Mouse (Mus musculus): ENCODE results near the gene Ubap1l. TPM values are rescaled to one million over a fixed set of nuclear protein-coding genes. Genes with fewer than 3 reads are reported as not detected.

Ubap1l gene
- polyA plus RNA-seq, 1 experiment from 2014 or later, result not detected

- Histone ChIP-seq H3K4me2 (ENCODE audit: low read length) (no peak overlapping the region), H3K27me3 (ENCODE audit: control insufficient read depth, insufficient read depth, low read length) (no peaks in the 10 kb centered on the region), H3K4me1 (ENCODE audit: control insufficient read depth in 2 of 2, insufficient read depth in 2 of 2, low read length in 2 of 2) (no peaks in the 10 kb centered on the region), H3K9ac (ENCODE audit: low read length) (no peak overlapping the region), H3K36me3 (ENCODE audit: control insufficient read depth, insufficient read depth, low read length) (no peaks in the 10 kb centered on the region), H3K9me3 (ENCODE audit: control insufficient read depth, low read length) (no peaks in the 10 kb centered on the region), H3K4me3 (ENCODE audit: control insufficient read depth in 1 of 2, insufficient read depth in 1 of 2, low read depth in 1 of 2, low read length in 2 of 2) (no peak overlapping the region), H3K27ac (replicated peaks in 1 of 2; ENCODE audit: control insufficient read depth in 1 of 2, insufficient read depth in 1 of 2, low read depth in 2 of 2, low read length in 2 of 2) (no peak overlapping the region)
- 66% methylated on average over 3 of the region's 3 CpGs for WGBS
- no peak for ATAC-seq (ENCODE audit: insufficient number of reproducible peaks, insufficient read depth, low FRiP score, low read depth)
Observed at GRCm38 (mm10) chr9:65411326-65411725, 50.5 kb downstream of the Ubap1l start.

GRCm38 (mm10) chr9:65417738-65418137 lies 56.9 kb downstream of the Ubap1l start:
- no peaks in the 10 kb centered on the region for H3K9me3 ChIP-seq (ENCODE audit: control insufficient read depth, low read length)
- H3K27ac ChIP-seq (replicated peaks in 1 of 2; ENCODE audit: control insufficient read depth in 1 of 2, insufficient read depth in 1 of 2, low read depth in 2 of 2, low read length in 2 of 2), result no peak overlapping the region
- no peak overlapping the region for H3K4me2 ChIP-seq (ENCODE audit: low read length)
- no peaks in the 10 kb centered on the region for H3K36me3 ChIP-seq (ENCODE audit: control insufficient read depth, insufficient read depth, low read length)
- H3K4me1 ChIP-seq (ENCODE audit: control insufficient read depth in 2 of 2, insufficient read depth in 2 of 2, low read length in 2 of 2), result no peaks in the 10 kb centered on the region
- H3K9ac ChIP-seq (ENCODE audit: low read length), result no peak overlapping the region
- H3K27me3 ChIP-seq (ENCODE audit: control insufficient read depth, insufficient read depth, low read length), result no peaks in the 10 kb centered on the region
- ATAC-seq (ENCODE audit: insufficient number of reproducible peaks, insufficient read depth, low FRiP score, low read depth), result no peak; the same call in 1 of the 2 replicates
- WGBS, result 28% methylated on average over 3 of the region's 3 CpGs
- no peak overlapping the region for H3K4me3 ChIP-seq (ENCODE audit: control insufficient read depth in 1 of 2, insufficient read depth in 1 of 2, low read depth in 1 of 2, low read length in 2 of 2)

- H3K27ac ChIP-seq (replicated peaks in 1 of 2; ENCODE audit: control insufficient read depth in 1 of 2, insufficient read depth in 1 of 2, low read depth in 2 of 2, low read length in 2 of 2), result no peak overlapping the region
- H3K4me1 ChIP-seq (ENCODE audit: control insufficient read depth in 2 of 2, insufficient read depth in 2 of 2, low read length in 2 of 2), result no peaks in the 10 kb centered on the region
- no peak overlapping the region for H3K4me2 ChIP-seq (ENCODE audit: low read length)
- H3K9me3 ChIP-seq (ENCODE audit: control insufficient read depth, low read length), result no peaks in the 10 kb centered on the region
- no peak overlapping the region for H3K9ac ChIP-seq (ENCODE audit: low read length)
- no peaks in the 10 kb centered on the region for H3K27me3 ChIP-seq (ENCODE audit: control insufficient read depth, insufficient read depth, low read length)
- no peak overlapping the region for H3K4me3 ChIP-seq (ENCODE audit: control insufficient read depth in 1 of 2, insufficient read depth in 1 of 2, low read depth in 1 of 2, low read length in 2 of 2)
- no peaks in the 10 kb centered on the region for H3K36me3 ChIP-seq (ENCODE audit: control insufficient read depth, insufficient read depth, low read length)
- no peak for ATAC-seq (ENCODE audit: insufficient number of reproducible peaks, insufficient read depth, low FRiP score, low read depth)
- WGBS, result 62% methylated on average over 3 of the region's 3 CpGs
Observed at GRCm38 (mm10) chr9:65419633-65420032, 58.8 kb downstream of the Ubap1l start.

- no peak within 1 kb of the TSS for H3K4me3 ChIP-seq (ENCODE audit: control insufficient read depth in 1 of 2, insufficient read depth in 1 of 2, low read depth in 1 of 2, low read length in 2 of 2)
- no peaks in the 10 kb centered on the region for H3K9me3 ChIP-seq (ENCODE audit: control insufficient read depth, low read length)
- no peak within 1 kb of the TSS for H3K9ac ChIP-seq (ENCODE audit: low read length)
- WGBS, result 73% methylated on average over 11 of the region's 11 CpGs
- H3K4me2 ChIP-seq (ENCODE audit: low read length), result no peak within 1 kb of the TSS
- ATAC-seq (ENCODE audit: insufficient number of reproducible peaks, insufficient read depth, low FRiP score, low read depth), result no peak
- H3K36me3 ChIP-seq (ENCODE audit: control insufficient read depth, insufficient read depth, low read length), result no peaks in the 10 kb centered on the region
- no peak within 1 kb of the TSS for H3K27ac ChIP-seq (replicated peaks in 1 of 2; ENCODE audit: control insufficient read depth in 1 of 2, insufficient read depth in 1 of 2, low read depth in 2 of 2, low read length in 2 of 2)
- no peaks in the 10 kb centered on the region for H3K27me3 ChIP-seq (ENCODE audit: control insufficient read depth, insufficient read depth, low read length)
- no peaks in the 10 kb centered on the region for H3K4me1 ChIP-seq (ENCODE audit: control insufficient read depth in 2 of 2, insufficient read depth in 2 of 2, low read length in 2 of 2)
Observed at GRCm38 (mm10) chr9:65422760-65423501, 62.1 kb downstream of the Ubap1l start, which contains the start of gene Slc51b. Gene Slc51b, minus strand, starts transcription at chr9:65422955.

GRCm38 (mm10) chr9:65424393-65424792 lies 63.6 kb downstream of the Ubap1l start:
- Histone ChIP-seq H3K4me1 (ENCODE audit: control insufficient read depth in 2 of 2, insufficient read depth in 2 of 2, low read length in 2 of 2) (no peaks in the 10 kb centered on the region), H3K9ac (ENCODE audit: low read length) (no peak overlapping the region), H3K9me3 (ENCODE audit: control insufficient read depth, low read length) (no peaks in the 10 kb centered on the region), H3K36me3 (ENCODE audit: control insufficient read depth, insufficient read depth, low read length) (no peaks in the 10 kb centered on the region), H3K4me2 (ENCODE audit: low read length) (no peak overlapping the region), H3K27me3 (ENCODE audit: control insufficient read depth, insufficient read depth, low read length) (no peaks in the 10 kb centered on the region), H3K4me3 (ENCODE audit: control insufficient read depth in 1 of 2, insufficient read depth in 1 of 2, low read depth in 1 of 2, low read length in 2 of 2) (no peak overlapping the region), H3K27ac (replicated peaks in 1 of 2; ENCODE audit: control insufficient read depth in 1 of 2, insufficient read depth in 1 of 2, low read depth in 2 of 2, low read length in 2 of 2) (no peak overlapping the region)
- 28% methylated on average over 3 of the region's 3 CpGs for WGBS
- ATAC-seq (ENCODE audit: insufficient number of reproducible peaks, insufficient read depth, low FRiP score, low read depth), result no peak

GRCm38 (mm10) chr9:65427511-65427910 lies 66.7 kb downstream of the Ubap1l start:
- H3K4me2 ChIP-seq (ENCODE audit: low read length), result no peak overlapping the region
- no peak overlapping the region for H3K4me3 ChIP-seq (ENCODE audit: control insufficient read depth in 1 of 2, insufficient read depth in 1 of 2, low read depth in 1 of 2, low read length in 2 of 2)
- no peak for ATAC-seq (ENCODE audit: insufficient number of reproducible peaks, insufficient read depth, low FRiP score, low read depth)
- H3K4me1 ChIP-seq (ENCODE audit: control insufficient read depth in 2 of 2, insufficient read depth in 2 of 2, low read length in 2 of 2), result no peaks in the 10 kb centered on the region
- H3K9ac ChIP-seq (ENCODE audit: low read length), result no peak overlapping the region
- H3K9me3 ChIP-seq (ENCODE audit: control insufficient read depth, low read length), result no peaks in the 10 kb centered on the region
- 64% methylated on average over 2 of the region's 2 CpGs for WGBS
- no peaks in the 10 kb centered on the region for H3K27me3 ChIP-seq (ENCODE audit: control insufficient read depth, insufficient read depth, low read length)
- H3K27ac ChIP-seq (replicated peaks in 1 of 2; ENCODE audit: control insufficient read depth in 1 of 2, insufficient read depth in 1 of 2, low read depth in 2 of 2, low read length in 2 of 2), result no peak overlapping the region
- no peaks in the 10 kb centered on the region for H3K36me3 ChIP-seq (ENCODE audit: control insufficient read depth, insufficient read depth, low read length)

- H3K9me3 ChIP-seq (ENCODE audit: control insufficient read depth, low read length), result no peaks in the 10 kb centered on the region
- H3K4me1 ChIP-seq (ENCODE audit: control insufficient read depth in 2 of 2, insufficient read depth in 2 of 2, low read length in 2 of 2), result no peaks in the 10 kb centered on the region
- no peaks in the 10 kb centered on the region for H3K27me3 ChIP-seq (ENCODE audit: control insufficient read depth, insufficient read depth, low read length)
- H3K4me3 ChIP-seq (ENCODE audit: control insufficient read depth in 1 of 2, insufficient read depth in 1 of 2, low read depth in 1 of 2, low read length in 2 of 2), result no peak overlapping the region
- no peak overlapping the region for H3K4me2 ChIP-seq (ENCODE audit: low read length)
- no peak overlapping the region for H3K9ac ChIP-seq (ENCODE audit: low read length)
- H3K36me3 ChIP-seq (ENCODE audit: control insufficient read depth, insufficient read depth, low read length), result no peaks in the 10 kb centered on the region
- no peak overlapping the region for H3K27ac ChIP-seq (replicated peaks in 1 of 2; ENCODE audit: control insufficient read depth in 1 of 2, insufficient read depth in 1 of 2, low read depth in 2 of 2, low read length in 2 of 2)
- WGBS, result 80% methylated on average over 5 of the region's 5 CpGs
- no peak for ATAC-seq (ENCODE audit: insufficient number of reproducible peaks, insufficient read depth, low FRiP score, low read depth)
Observed at GRCm38 (mm10) chr9:65428003-65428402, 67.2 kb downstream of the Ubap1l start.

Measured in heart, embryonic 14.5 days (tissue).